Mouse (Mus musculus): ENCODE data around the gene Tas2r134. TPM values are rescaled to one million over a fixed set of nuclear protein-coding genes. Genes with fewer than 3 reads are reported as not detected.

Tas2r134 gene
- polyA plus RNA-seq, 1 experiment from 2014 or later, result not detected

DNA sequence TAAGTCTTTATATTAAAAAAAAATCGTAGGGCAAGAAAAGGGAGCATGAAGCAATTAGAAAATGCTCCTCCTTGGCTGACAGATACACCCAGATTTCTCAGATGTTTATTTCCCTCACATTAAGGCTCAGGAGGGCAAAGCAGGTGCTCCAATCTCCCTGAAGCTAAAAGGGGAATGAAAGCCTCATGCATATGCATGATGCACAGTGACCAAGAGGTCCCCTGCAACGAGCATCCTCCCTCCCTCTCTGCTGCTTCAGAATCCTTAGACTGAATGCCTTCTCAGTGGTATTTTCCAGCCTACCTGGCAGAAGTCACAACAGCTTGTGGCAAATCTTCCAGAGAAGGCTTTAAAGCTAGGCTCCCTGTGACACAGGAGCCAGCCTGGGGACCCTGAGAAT lies 16.4 kb upstream of the Tas2r134 start:
- ATAC-seq (ENCODE audit: low FRiP score), result peak; percentile 88
- H3K27ac ChIP-seq, result peak overlapping the region; percentile 57; the same call in 1 of the 2 replicates
- WGBS, result 28% methylated on average over 2 of the region's 2 CpGs

DNA sequence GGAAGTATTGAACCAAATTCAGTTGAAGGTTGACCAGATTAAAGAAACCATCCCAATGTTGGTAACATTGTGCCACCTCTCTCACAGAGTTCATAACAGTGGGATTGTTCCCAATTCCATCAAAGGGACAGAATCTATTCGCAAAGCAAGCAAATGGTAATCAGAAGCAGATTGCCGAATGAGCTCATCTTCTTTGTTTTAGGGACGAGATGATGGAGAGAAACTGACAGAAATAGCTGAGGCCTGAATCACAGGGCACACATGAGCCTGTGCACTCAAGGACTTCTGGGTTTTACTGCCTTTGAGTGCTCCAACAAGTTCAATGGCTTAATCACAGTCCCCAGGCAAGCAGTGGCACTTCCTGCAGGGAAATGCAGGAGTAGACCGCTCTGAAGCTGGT lies 13.6 kb upstream of the Tas2r134 start:
- no peak overlapping the region for H3K27ac ChIP-seq
- WGBS, result 78% methylated on average over 4 of the region's 4 CpGs

More for the DNA sequence above, 16.4 kb upstream of the Tas2r134 start:
- peaks cover 19% of the 10 kb centered on the region for H3K4me1 ChIP-seq
- no peaks in the 10 kb centered on the region for H3K9me3 ChIP-seq
- H3K4me3 ChIP-seq (replicated peaks), result no peak overlapping the region
- H3K9ac ChIP-seq, result no peak overlapping the region
- H3K36me3 ChIP-seq (replicated peaks), result no peaks in the 10 kb centered on the region
- H3K4me2 ChIP-seq, result peak overlapping the region; percentile 39; the same call in 1 of the 2 replicates
- no peaks in the 10 kb centered on the region for H3K27me3 ChIP-seq

DNA sequence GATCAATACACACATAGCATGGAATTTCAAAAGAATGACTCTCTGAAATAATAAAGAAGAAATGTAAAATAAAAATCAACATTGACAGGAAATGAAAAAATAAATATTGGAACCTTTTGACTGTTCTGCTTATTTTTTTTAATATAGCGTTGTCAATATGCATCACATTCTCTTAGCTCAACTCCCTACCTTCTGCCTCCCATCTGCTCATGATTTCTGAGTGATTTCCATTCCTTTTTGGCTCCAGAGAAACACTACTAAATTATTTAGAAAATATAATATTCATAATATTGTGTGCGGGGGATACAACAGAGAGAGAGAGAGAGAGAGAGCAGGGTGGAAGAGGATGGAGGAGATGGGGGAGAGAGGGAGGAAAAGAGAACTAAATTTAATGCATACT lies 5.4 kb upstream of the Tas2r134 start:
- no peak overlapping the region for H3K4me2 ChIP-seq
- no peaks in the 10 kb centered on the region for H3K4me1 ChIP-seq
- 96% methylated on average over 2 of the region's 2 CpGs for WGBS
- no peaks in the 10 kb centered on the region for H3K27me3 ChIP-seq
- no peak overlapping the region for H3K27ac ChIP-seq
- H3K36me3 ChIP-seq (replicated peaks), result no peaks in the 10 kb centered on the region
- no peak for ATAC-seq (ENCODE audit: low FRiP score)
- no peaks in the 10 kb centered on the region for H3K9me3 ChIP-seq
- H3K9ac ChIP-seq, result no peak overlapping the region
- H3K4me3 ChIP-seq (replicated peaks), result no peak overlapping the region

More for the DNA sequence above, 13.6 kb upstream of the Tas2r134 start:
- no peak overlapping the region for H3K4me3 ChIP-seq (replicated peaks)
- H3K4me2 ChIP-seq, result no peak overlapping the region
- no peak for ATAC-seq (ENCODE audit: low FRiP score)
- H3K27me3 ChIP-seq, result no peaks in the 10 kb centered on the region
- H3K4me1 ChIP-seq, result peaks cover 19% of the 10 kb centered on the region
- H3K9me3 ChIP-seq, result no peaks in the 10 kb centered on the region
- no peak overlapping the region for H3K9ac ChIP-seq
- H3K36me3 ChIP-seq (replicated peaks), result no peaks in the 10 kb centered on the region

DNA sequence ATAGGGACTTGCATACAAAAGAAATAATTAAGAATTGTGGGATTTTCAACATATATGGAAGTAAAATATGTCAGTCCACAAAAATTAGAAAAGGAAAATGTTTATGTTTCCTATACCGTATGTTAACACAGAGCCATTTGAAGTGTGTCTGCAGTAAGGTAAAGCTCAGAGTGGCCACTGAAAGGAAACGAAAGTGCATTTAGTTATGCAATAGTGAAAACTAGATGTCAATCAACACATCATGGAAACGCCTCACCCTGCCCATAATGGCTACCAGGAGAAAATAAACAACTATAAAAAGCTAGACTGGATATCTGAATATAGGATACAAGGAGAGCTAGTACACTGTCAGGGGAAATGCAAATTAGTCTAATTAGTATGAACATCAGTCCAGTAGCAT lies 1.3 kb upstream of the Tas2r134 start:
- 83% methylated on average over 3 of the region's 3 CpGs for WGBS

DNA sequence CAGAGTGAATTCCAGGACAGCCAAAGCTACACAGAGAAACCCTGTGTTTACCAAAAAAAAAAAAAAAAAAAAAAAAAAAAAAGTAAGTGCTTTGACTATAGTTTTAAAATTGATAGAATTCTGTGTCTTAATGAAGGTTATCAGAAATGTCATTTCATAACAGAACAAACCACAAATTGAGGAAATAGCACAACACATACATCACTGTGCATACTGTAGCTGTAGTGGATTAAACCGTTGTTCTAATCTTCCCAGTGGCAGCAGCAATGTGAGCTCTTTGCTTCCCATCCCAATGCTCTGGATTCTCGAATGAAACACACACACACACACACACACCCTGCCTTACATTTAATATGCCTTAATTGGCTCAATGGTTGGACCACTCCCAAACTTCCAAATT lies 4.1 kb downstream of the Tas2r134 start:
- 78% methylated on average over 2 of the region's 2 CpGs for WGBS
- ATAC-seq (ENCODE audit: low FRiP score), result no peak
- no peaks in the 10 kb centered on the region for H3K9me3 ChIP-seq

More for the DNA sequence above, 1.3 kb upstream of the Tas2r134 start:
- H3K36me3 ChIP-seq (replicated peaks), result no peaks in the 10 kb centered on the region
- H3K9me3 ChIP-seq, result no peaks in the 10 kb centered on the region
- no peak overlapping the region for H3K9ac ChIP-seq
- no peaks in the 10 kb centered on the region for H3K4me1 ChIP-seq
- H3K4me2 ChIP-seq, result no peak overlapping the region
- ATAC-seq (ENCODE audit: low FRiP score), result no peak
- H3K27me3 ChIP-seq, result no peaks in the 10 kb centered on the region
- no peak overlapping the region for H3K27ac ChIP-seq
- no peak overlapping the region for H3K4me3 ChIP-seq (replicated peaks)

DNA sequence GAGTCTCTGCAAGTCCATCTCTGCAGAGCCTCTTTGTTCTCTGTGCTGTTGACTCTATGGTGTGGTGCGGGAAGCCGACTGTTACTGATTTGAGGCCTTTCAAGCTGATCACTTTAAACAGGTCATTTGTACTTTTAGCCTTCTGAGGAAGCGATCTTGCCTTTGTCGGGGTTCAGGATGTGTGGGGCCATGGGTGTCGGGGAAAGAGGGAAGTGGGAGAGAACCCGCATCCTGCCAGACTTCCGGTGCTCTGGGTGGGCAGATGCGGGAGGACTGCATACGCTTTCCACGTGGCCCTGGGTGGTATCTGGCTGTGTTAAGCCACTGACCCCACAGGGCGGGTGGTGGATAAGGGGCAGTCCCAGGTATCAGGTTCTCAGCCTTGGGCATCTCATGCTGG lies 10.4 kb downstream of the Tas2r134 start:
- H3K4me2 ChIP-seq, result no peak overlapping the region
- no peak overlapping the region for H3K4me3 ChIP-seq (replicated peaks)
- no peaks in the 10 kb centered on the region for H3K27me3 ChIP-seq

More for the DNA sequence above, 4.1 kb downstream of the Tas2r134 start:
- Histone ChIP-seq H3K36me3 (replicated peaks) (no peaks in the 10 kb centered on the region), H3K27me3 (no peaks in the 10 kb centered on the region), H3K4me2 (no peak overlapping the region), H3K4me1 (no peaks in the 10 kb centered on the region), H3K9ac (no peak overlapping the region), H3K4me3 (replicated peaks) (no peak overlapping the region), H3K27ac (no peak overlapping the region)

DNA sequence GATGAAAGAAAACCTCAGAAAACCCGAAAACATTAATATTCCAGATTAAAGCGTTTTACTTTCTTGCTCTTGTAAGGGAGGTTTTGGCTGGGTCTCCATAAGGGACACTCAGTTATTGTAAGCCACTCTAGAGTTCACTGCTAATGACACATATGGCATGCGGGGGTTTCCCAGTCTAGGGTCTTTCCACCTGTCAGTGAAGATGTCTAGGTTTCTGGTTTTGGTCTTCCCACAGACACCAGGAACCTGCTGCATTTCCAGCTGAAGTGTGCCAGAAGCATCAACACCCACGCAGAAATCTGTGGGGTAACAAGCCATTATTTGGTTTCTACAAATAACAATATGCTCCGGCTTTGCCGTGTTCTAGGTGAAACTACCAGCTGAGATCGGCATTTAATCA lies 14.3 kb downstream of the Tas2r134 start:
- ATAC-seq (ENCODE audit: low FRiP score), result no peak
- Histone ChIP-seq H3K4me2 (no peak overlapping the region), H3K27ac (no peak overlapping the region), H3K36me3 (replicated peaks) (no peaks in the 10 kb centered on the region), H3K9ac (no peak overlapping the region), H3K4me3 (replicated peaks) (no peak overlapping the region), H3K4me1 (no peaks in the 10 kb centered on the region), H3K9me3 (no peaks in the 10 kb centered on the region), H3K27me3 (no peaks in the 10 kb centered on the region)
- 93% methylated on average over 7 of the region's 7 CpGs for WGBS

More for the DNA sequence above, 10.4 kb downstream of the Tas2r134 start:
- ATAC-seq (ENCODE audit: low FRiP score), result no peak
- WGBS, result 88% methylated on average over 11 of the region's 11 CpGs
- H3K27ac ChIP-seq, result no peak overlapping the region
- no peaks in the 10 kb centered on the region for H3K9me3 ChIP-seq
- no peaks in the 10 kb centered on the region for H3K4me1 ChIP-seq
- no peaks in the 10 kb centered on the region for H3K36me3 ChIP-seq (replicated peaks)
- no peak overlapping the region for H3K9ac ChIP-seq

DNA sequence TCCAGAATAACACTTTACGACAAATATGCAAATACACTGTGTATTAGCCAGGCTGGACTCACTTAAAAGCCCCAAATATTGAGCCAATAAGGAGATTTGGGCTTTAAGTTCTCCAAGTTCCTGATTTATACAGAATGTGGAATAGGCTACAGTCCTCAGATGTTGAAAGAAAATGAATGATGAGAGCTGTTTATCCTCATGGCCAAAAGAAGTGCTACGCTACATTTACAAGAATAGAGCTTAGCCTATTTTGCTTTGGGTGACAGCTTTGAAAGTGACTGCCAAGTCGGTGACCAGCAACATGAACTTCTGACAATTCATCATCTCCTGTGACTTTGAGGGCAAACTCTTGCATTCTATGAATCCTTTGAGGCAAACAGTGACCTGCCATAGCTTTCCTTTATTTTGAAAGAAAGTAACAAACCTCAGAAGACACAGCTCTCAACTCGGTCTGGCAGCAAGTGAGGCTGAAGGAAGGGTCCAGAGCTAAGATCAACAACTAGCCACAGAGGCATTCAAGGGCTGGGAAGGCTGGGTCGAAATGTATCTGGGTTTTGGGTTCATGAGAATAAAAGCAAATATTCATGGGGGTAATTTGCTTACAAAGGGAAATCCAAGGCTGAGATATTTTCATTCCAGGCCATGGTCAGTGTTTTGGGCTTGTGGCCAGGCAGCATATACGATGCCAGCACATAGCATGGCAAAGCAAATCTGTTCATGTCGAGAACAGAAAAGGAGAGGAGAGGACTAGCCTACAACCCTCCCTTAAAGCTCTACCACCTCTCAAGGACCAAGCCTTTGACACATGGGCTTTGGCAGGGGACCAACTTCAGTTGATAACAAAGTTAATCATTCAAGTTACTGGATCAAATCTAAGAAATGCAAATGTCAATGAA lies 16.2 kb downstream of the Tas2r134 start:
- 87% methylated on average over 7 of the region's 7 CpGs for WGBS
- H3K9ac ChIP-seq, result no peak overlapping the region
- no peak for ATAC-seq (ENCODE audit: low FRiP score)

DNA sequence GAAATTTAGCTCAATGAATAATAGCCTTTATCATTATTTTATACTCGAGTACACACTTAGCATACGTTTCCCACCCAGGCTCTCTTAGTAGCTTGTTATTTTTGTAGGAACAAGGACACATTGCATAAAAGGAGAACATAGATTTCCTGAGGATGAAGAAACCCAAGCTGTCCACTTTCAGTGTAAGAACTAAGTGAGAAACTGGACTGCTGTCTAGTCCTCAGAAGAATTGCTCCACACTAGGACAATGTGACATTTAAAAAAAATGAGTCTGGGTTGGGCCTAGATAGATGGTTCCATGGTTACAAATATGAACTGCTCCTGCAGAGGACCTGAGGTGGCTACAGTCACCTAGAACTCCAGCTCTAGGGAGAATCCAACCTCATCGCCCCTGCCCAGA lies 20.7 kb downstream of the Tas2r134 start:
- Histone ChIP-seq H3K36me3 (replicated peaks) (no peaks in the 10 kb centered on the region), H3K4me2 (no peak overlapping the region), H3K9ac (no peak overlapping the region), H3K4me3 (replicated peaks) (no peak overlapping the region), H3K9me3 (no peaks in the 10 kb centered on the region), H3K27ac (no peak overlapping the region), H3K27me3 (no peaks in the 10 kb centered on the region), H3K4me1 (peaks cover 13% of the 10 kb centered on the region)
- WGBS, result 90% methylated on average over 2 of the region's 3 CpGs
- no peak for ATAC-seq (ENCODE audit: low FRiP score)

More for the DNA sequence above, 16.2 kb downstream of the Tas2r134 start:
- Histone ChIP-seq H3K4me1 (no peaks in the 10 kb centered on the region), H3K9me3 (no peaks in the 10 kb centered on the region), H3K4me3 (replicated peaks) (no peak overlapping the region), H3K27me3 (no peaks in the 10 kb centered on the region), H3K36me3 (replicated peaks) (no peaks in the 10 kb centered on the region), H3K4me2 (no peak overlapping the region), H3K27ac (no peak overlapping the region)

DNA sequence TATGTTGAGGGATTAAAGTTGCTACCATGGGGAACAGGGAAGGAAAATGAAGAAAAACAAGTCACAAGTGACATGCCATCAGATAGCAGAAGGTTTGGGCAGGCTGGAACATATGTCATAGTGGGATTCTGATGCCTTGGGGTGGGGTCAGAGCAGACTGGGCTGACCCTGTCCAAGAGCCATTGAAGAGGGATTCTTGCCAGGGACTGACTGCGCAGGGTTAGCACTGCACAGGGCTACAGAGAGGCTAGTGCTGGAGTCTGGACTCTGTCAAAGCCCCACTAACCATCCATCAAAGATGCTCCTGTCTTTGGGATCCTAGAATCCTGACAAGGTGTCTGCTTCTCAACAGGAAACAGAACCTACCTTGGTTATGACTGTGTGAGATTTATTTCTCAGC lies 22.6 kb downstream of the Tas2r134 start:
- Histone ChIP-seq H3K9ac (no peak overlapping the region), H3K4me2 (no peak overlapping the region), H3K4me3 (replicated peaks) (no peak overlapping the region), H3K27ac (no peak overlapping the region), H3K4me1 (peaks cover 13% of the 10 kb centered on the region), H3K27me3 (no peaks in the 10 kb centered on the region), H3K36me3 (replicated peaks) (no peaks in the 10 kb centered on the region), H3K9me3 (no peaks in the 10 kb centered on the region)
- 63% methylated on average over 1 of the region's 1 CpGs for WGBS
- ATAC-seq (ENCODE audit: low FRiP score), result no peak

DNA sequence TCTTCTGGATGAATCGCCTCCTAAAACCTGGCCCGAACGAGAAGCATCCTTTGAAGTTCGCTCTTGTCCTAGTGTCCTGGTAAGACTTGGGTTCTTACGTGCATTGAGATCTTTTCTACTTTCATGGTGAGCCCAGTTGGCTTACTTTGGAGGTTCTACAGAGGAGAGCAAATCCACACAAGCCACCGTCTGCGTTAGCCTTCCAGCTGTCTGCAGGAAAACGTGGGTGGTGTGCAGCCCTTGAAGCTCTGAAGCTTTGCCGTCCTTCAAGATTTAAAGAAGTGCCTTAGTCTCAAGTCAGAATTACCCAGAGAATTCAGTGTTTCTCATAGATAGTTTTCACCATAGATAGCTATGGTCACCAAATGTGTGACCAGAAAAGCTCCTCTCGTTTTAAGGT lies 24.8 kb downstream of the Tas2r134 start:
- Histone ChIP-seq H3K9ac (no peak overlapping the region), H3K4me1 (peaks cover 13% of the 10 kb centered on the region), H3K36me3 (replicated peaks) (no peaks in the 10 kb centered on the region), H3K27ac (no peak overlapping the region), H3K9me3 (no peaks in the 10 kb centered on the region), H3K4me3 (replicated peaks) (no peak overlapping the region), H3K27me3 (no peaks in the 10 kb centered on the region), H3K4me2 (no peak overlapping the region)
- whole genome bisulfite sequencing, result 96% methylated on average over 10 of the region's 10 CpGs
- ATAC-seq (ENCODE audit: low FRiP score), result no peak

DNA sequence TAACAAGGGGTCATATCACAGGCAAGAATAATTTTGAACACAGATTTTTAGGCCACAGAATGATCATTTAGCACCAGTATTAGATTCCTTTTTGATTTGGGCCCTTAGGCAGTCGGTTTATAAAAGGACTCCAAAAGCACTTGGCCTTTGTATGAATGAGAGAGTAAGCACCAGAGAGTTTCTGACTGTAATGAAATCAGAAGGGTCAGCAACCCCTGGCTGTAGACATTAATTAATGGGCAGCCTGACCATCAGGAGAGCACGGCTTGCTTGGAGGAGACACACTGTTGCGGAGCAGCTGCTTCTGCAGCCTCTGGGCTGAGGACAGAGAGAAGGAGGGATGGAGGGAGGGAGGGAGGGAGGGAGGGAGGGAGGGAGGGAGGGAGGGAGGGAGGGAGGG lies 30.4 kb downstream of the Tas2r134 start:
- H3K9ac ChIP-seq, result no peak overlapping the region
- no peak overlapping the region for H3K4me2 ChIP-seq
- H3K4me1 ChIP-seq, result 0 out of 2 replicates have a peak, but pooled peaks cover 2% of the 10 kb centered on the region
- H3K9me3 ChIP-seq, result no peaks in the 10 kb centered on the region
- WGBS, result 27% methylated on average over 3 of the region's 3 CpGs
- no peak for ATAC-seq (ENCODE audit: low FRiP score)
- H3K27me3 ChIP-seq, result no peaks in the 10 kb centered on the region
- H3K36me3 ChIP-seq (replicated peaks), result no peaks in the 10 kb centered on the region
- no peak overlapping the region for H3K27ac ChIP-seq
- no peak overlapping the region for H3K4me3 ChIP-seq (replicated peaks)

DNA sequence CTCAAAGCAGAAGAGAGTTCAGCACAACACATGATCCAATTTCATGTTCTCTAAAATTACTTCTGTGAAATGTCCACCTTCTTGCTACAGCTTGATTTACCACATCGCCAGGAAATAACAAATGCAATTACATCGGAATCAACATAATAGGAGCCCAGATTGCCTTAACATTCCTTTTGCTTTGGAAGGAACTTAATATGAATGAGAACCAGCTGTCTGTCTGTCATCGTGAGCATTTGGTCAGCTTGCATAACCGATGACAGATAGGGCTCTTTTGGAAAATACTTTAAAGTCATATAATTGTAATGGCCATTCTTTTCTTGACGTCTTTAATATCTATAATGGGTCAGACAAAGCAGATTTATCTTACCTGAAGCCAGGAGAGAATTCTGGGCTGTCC lies 31.0 kb downstream of the Tas2r134 start:
- 69% methylated on average over 5 of the region's 5 CpGs for WGBS
- ATAC-seq (ENCODE audit: low FRiP score), result no peak

More for the DNA sequence above, 31.0 kb downstream of the Tas2r134 start:
- no peak overlapping the region for H3K9ac ChIP-seq
- no peaks in the 10 kb centered on the region for H3K9me3 ChIP-seq
- no peaks in the 10 kb centered on the region for H3K27me3 ChIP-seq
- no peak overlapping the region for H3K27ac ChIP-seq
- H3K36me3 ChIP-seq (replicated peaks), result no peaks in the 10 kb centered on the region
- H3K4me1 ChIP-seq, result 0 out of 2 replicates have a peak, but pooled peaks cover 2% of the 10 kb centered on the region
- H3K4me2 ChIP-seq, result no peak overlapping the region
- H3K4me3 ChIP-seq (replicated peaks), result no peak overlapping the region

Measured in forebrain, embryonic 12.5 days (tissue).